Mouse (Mus musculus): ENCODE measurements around the gene Kif11. TPM values are rescaled to one million over a fixed set of nuclear protein-coding genes. Genes with fewer than 3 reads are reported as not detected.

Kif11 gene
- 35.6 and 50.2 TPM in 2 replicates for polyA plus RNA-seq (2011; ENCODE audit: insufficient read depth, insufficient read length, low replicate concordance, missing spikeins)

DNA sequence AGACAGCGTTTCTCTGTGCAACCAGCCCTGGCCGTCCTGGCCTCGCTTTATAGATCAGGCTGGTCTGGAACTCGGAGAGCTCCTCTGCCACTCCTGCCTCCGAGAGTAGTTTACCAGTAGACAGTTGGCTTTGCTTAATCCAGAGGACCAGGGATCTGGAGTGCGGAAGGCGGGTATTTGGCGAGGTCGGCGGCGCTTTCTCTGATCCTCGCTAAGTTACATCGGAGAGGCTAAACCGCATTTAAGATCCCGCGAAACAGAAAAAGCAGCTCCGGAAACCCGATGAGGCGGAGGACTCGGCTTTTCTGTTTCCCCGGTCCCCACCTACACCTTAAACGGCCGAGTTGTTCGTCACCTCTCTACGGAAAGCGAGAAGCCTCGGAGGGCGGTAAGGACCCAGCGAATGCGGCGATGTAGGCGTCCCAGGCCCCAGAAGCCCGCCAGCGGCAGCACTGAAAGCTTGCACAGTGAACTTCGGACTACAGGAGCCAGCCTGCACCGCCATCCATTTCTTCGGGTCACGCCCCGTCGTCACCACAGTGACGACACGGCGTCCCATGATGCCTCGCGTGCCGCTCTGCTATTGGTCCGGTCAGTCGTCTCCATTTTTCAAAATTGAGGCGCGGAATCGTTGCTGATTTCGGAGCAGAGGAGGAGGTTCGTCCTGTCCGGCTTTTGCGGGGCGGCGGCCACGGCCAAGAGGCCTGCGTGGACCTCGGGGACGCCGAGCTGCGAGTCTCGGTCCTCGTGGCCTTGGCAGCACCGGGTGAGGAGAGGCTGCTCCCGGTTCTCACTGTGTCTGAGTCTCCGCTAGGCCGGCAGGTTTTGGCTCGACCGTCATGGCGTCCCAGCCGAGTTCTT is at the start of gene Kif11:
Kif11 (plus strand) TSS at position 649 of the 861 bp plus-strand sequence.
- Histone ChIP-seq H3K27ac (ENCODE audit: control insufficient read depth, insufficient read depth, low read depth, low read length, poor library complexity) (peak within 1 kb of the TSS; percentile 95), H3K4me3 (replicated peaks; ENCODE audit: control insufficient read depth, low read depth, low read length) (peak within 1 kb of the TSS; percentile 96), H3K4me1 (ENCODE audit: control insufficient read depth, insufficient read depth, low read length) (no peaks in the 10 kb centered on the region; the same call in 1 of the 2 replicates)
- WGBS: under 1% methylated on average over 73 of the region's 73 CpGs
- TF ChIP-seq CTCF (IDR thresholded peaks at IDR 0.05; ENCODE audit: control insufficient read depth, insufficient read depth, low read length) (no peak), POLR2A (IDR thresholded peaks at IDR 0.05; ENCODE audit: borderline replicate concordance, control insufficient read depth, low read depth, low read length) (peak; percentile 87)

- H3K4me1 ChIP-seq (ENCODE audit: control insufficient read depth, insufficient read depth, low read length): no peaks in the 10 kb centered on the region
- WGBS: 90% methylated on average over 5 of the region's 5 CpGs
- H3K27ac ChIP-seq (ENCODE audit: control insufficient read depth, insufficient read depth, low read depth, low read length, poor library complexity): no peak overlapping the region
- TF ChIP-seq CTCF (IDR thresholded peaks at IDR 0.05; ENCODE audit: control insufficient read depth, insufficient read depth, low read length): no peak
- no peak for TF ChIP-seq POLR2A (IDR thresholded peaks at IDR 0.05; ENCODE audit: borderline replicate concordance, control insufficient read depth, low read depth, low read length)
- H3K4me3 ChIP-seq (replicated peaks; ENCODE audit: control insufficient read depth, low read depth, low read length): no peak overlapping the region
These were observed 49.0 kb upstream of the Kif11 start for GRCm38 (mm10) chr19:37327216-37327615.

DNA sequence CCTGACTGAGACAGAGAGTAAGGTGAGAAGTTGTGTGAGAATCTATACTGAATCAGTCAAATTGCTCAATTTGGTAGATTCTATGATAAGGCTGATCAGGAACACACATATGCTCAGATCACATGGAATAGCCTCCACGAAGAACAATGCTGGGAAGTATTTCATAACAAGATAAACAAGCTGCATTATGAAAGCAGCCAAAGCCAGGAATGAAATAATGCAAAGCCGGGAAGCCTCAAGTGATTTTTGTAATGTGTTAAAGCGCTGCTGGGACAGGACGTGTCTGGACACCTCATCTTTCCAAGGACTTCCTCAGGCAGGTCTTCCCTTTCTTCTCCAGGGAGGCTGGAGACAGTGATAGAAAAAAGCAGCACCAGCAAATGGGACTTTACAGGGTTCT is 43.5 kb upstream of the Kif11 start:
- no peak overlapping the region for H3K4me3 ChIP-seq (replicated peaks; ENCODE audit: control insufficient read depth, low read depth, low read length)
- WGBS: 77% methylated on average over 4 of the region's 4 CpGs
- H3K27ac ChIP-seq (ENCODE audit: control insufficient read depth, insufficient read depth, low read depth, low read length, poor library complexity): no peak overlapping the region
- no peak for TF ChIP-seq POLR2A (IDR thresholded peaks at IDR 0.05; ENCODE audit: borderline replicate concordance, control insufficient read depth, low read depth, low read length)
- no peak for TF ChIP-seq CTCF (IDR thresholded peaks at IDR 0.05; ENCODE audit: control insufficient read depth, insufficient read depth, low read length)
- H3K4me1 ChIP-seq (ENCODE audit: control insufficient read depth, insufficient read depth, low read length): no peaks in the 10 kb centered on the region; the same call in 1 of the 2 replicates

DNA sequence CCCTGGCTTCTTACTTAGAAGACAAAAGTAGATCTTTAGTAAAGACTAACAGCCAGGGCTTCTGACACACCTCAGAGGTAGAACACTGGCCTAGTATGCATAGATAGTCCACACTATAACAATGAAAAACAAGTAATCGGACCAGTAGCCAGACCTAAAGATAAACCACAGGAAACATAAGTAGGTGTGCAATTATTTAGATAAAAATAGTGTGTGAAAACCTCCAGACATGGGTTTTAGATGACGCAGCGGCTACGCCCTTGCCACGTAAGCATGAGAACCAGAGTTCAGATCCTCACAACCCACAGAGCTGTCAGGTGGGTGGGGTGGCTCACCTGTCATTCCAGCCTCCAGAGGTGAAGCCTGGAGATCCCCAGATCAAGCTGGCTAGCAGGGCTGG is 42.8 kb upstream of the Kif11 start:
- TF ChIP-seq CTCF (IDR thresholded peaks at IDR 0.05; ENCODE audit: control insufficient read depth, insufficient read depth, low read length) (no peak), POLR2A (IDR thresholded peaks at IDR 0.05; ENCODE audit: borderline replicate concordance, control insufficient read depth, low read depth, low read length) (no peak)
- 53% methylated on average over 5 of the region's 5 CpGs for WGBS

DNA sequence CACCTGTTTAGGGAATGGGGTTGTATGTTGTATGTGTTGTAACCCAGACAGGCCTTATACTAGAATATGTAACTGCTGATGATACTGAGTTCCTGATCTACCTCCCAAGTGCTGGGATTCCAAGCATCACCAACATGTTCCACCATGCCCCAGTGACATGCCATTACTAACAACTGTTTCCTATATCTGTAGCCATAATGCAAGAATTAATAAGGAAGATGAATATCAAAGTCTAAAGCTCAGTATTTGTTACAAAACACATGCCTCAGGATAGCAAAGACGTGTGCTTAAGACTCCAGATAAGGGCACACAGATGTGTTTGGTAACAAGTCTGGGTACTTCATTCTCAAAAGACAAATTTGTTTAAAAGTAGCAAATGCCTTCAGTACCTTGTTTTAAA is 40.8 kb upstream of the Kif11 start:
- no peak overlapping the region for H3K4me3 ChIP-seq (replicated peaks; ENCODE audit: control insufficient read depth, low read depth, low read length)
- H3K4me1 ChIP-seq (ENCODE audit: control insufficient read depth, insufficient read depth, low read length): no peaks in the 10 kb centered on the region; the same call in 1 of the 2 replicates
- H3K27ac ChIP-seq (ENCODE audit: control insufficient read depth, insufficient read depth, low read depth, low read length, poor library complexity): no peak overlapping the region
- no peak for TF ChIP-seq CTCF (IDR thresholded peaks at IDR 0.05; ENCODE audit: control insufficient read depth, insufficient read depth, low read length)
- TF ChIP-seq POLR2A (IDR thresholded peaks at IDR 0.05; ENCODE audit: borderline replicate concordance, control insufficient read depth, low read depth, low read length): no peak
- 46% methylated on average over 1 of the region's 1 CpGs for WGBS

More for the DNA sequence above, 42.8 kb upstream of the Kif11 start:
- Histone ChIP-seq H3K4me1 (ENCODE audit: control insufficient read depth, insufficient read depth, low read length) (no peaks in the 10 kb centered on the region; the same call in 1 of the 2 replicates), H3K27ac (ENCODE audit: control insufficient read depth, insufficient read depth, low read depth, low read length, poor library complexity) (no peak overlapping the region), H3K4me3 (replicated peaks; ENCODE audit: control insufficient read depth, low read depth, low read length) (no peak overlapping the region)

DNA sequence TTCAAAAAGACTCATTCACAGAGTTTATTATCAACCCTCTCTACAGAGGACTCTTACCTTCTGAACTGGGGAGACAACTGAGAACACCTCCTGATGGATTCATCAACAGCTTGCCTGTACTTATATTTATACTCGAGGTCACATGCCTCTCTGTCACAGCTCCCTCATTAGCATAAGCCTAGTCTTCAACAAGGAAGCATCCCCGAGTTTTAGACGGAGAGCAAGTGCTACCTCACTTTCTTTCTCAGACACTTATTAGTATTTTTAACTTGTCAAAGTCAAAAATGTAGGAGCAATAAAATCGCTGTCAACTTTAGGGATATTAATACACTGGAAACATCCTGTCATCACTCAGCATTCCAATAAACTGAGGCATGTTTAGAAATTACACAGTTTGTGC is 38.5 kb upstream of the Kif11 start, which contains the start of gene Ide:
Ide (minus strand) TSS at position 101 of the 400 bp plus-strand sequence.
- H3K27ac ChIP-seq (ENCODE audit: control insufficient read depth, insufficient read depth, low read depth, low read length, poor library complexity): no peak within 1 kb of the TSS
- WGBS: 68% methylated on average over 4 of the region's 4 CpGs
- TF ChIP-seq POLR2A (IDR thresholded peaks at IDR 0.05; ENCODE audit: borderline replicate concordance, control insufficient read depth, low read depth, low read length): no peak
- TF ChIP-seq CTCF (IDR thresholded peaks at IDR 0.05; ENCODE audit: control insufficient read depth, insufficient read depth, low read length): no peak
- no peak within 1 kb of the TSS for H3K4me3 ChIP-seq (replicated peaks; ENCODE audit: control insufficient read depth, low read depth, low read length)
- no peaks in the 10 kb centered on the region; the same call in 1 of the 2 replicates for H3K4me1 ChIP-seq (ENCODE audit: control insufficient read depth, insufficient read depth, low read length)

DNA sequence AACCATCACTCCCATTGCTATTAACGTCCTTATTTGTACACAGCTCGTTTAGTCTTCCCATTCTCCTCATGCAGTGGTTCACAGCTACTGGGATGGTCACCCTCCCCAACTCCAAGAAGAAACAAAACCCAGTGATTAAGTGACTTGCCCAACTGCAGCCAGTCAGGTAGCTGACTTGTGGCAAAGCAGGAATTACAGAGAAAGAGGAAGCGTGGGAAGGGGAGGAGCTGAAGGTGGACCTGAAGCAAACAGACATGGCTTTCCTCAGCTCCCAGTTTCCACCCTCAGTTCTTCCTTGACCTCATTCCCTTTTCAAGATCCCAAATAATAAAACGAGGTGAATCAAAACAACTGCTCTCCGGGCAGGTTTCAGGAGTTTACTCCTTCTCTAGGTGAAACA is 35.7 kb upstream of the Kif11 start:
- no peak overlapping the region for H3K27ac ChIP-seq (ENCODE audit: control insufficient read depth, insufficient read depth, low read depth, low read length, poor library complexity)
- WGBS: 47% methylated on average over 5 of the region's 5 CpGs
- TF ChIP-seq POLR2A (IDR thresholded peaks at IDR 0.05; ENCODE audit: borderline replicate concordance, control insufficient read depth, low read depth, low read length): no peak
- H3K4me1 ChIP-seq (ENCODE audit: control insufficient read depth, insufficient read depth, low read length): no peaks in the 10 kb centered on the region; the same call in 1 of the 2 replicates
- H3K4me3 ChIP-seq (replicated peaks; ENCODE audit: control insufficient read depth, low read depth, low read length): no peak overlapping the region

- Histone ChIP-seq H3K4me3 (replicated peaks; ENCODE audit: control insufficient read depth, low read depth, low read length) (no peak overlapping the region), H3K4me1 (ENCODE audit: control insufficient read depth, insufficient read depth, low read length) (no peaks in the 10 kb centered on the region; the same call in 1 of the 2 replicates), H3K27ac (ENCODE audit: control insufficient read depth, insufficient read depth, low read depth, low read length, poor library complexity) (no peak overlapping the region)
- WGBS: 70% methylated on average over 5 of the region's 5 CpGs
- TF ChIP-seq POLR2A (IDR thresholded peaks at IDR 0.05; ENCODE audit: borderline replicate concordance, control insufficient read depth, low read depth, low read length): no peak
- no peak for TF ChIP-seq CTCF (IDR thresholded peaks at IDR 0.05; ENCODE audit: control insufficient read depth, insufficient read depth, low read length)
These were observed 35.3 kb upstream of the Kif11 start for GRCm38 (mm10) chr19:37340931-37341330.

Measured in bone marrow, adult 2 months (tissue).